Mouse (Mus musculus): ENCODE data around the gene Fgd1. TPM values are rescaled to one million over a fixed set of nuclear protein-coding genes. Genes with fewer than 3 reads are reported as not detected.

Fgd1 gene
- polyA plus RNA-seq, 1 experiment from 2014 or later: 17.0 TPM

GRCm38 (mm10) chrX:151116795-151117194 is 70.8 kb downstream of the Fgd1 start:
- H3K4me1 ChIP-seq: no peaks in the 10 kb centered on the region
- no peaks in the 10 kb centered on the region for H3K9me3 ChIP-seq (replicated peaks)
- H3K27me3 ChIP-seq (ENCODE audit: low read depth, poor library complexity, severe bottlenecking): peaks cover 36% of the 10 kb centered on the region; the same call in 1 of the 2 replicates
- no peak for DNase-seq (ENCODE audit: low spot score)
- 7% methylated on average over 7 of the region's 7 CpGs for WGBS
- H3K27ac ChIP-seq: no peak overlapping the region
- no peaks in the 10 kb centered on the region for H3K36me3 ChIP-seq
- H3K4me3 ChIP-seq: no peak overlapping the region

GRCm38 (mm10) chrX:151117432-151117831 is 71.5 kb downstream of the Fgd1 start:
- H3K9me3 ChIP-seq (replicated peaks): no peaks in the 10 kb centered on the region
- no peak overlapping the region for H3K4me3 ChIP-seq
- DNase-seq (ENCODE audit: low spot score): no peak
- WGBS: 15% methylated on average over 2 of the region's 2 CpGs
- peaks cover 35% of the 10 kb centered on the region; the same call in 1 of the 2 replicates for H3K27me3 ChIP-seq (ENCODE audit: low read depth, poor library complexity, severe bottlenecking)
- H3K27ac ChIP-seq: no peak overlapping the region
- H3K4me1 ChIP-seq: no peaks in the 10 kb centered on the region
- H3K36me3 ChIP-seq: no peaks in the 10 kb centered on the region

GRCm38 (mm10) chrX:151123933-151124332 is 78.0 kb downstream of the Fgd1 start:
- peaks cover 30% of the 10 kb centered on the region; the same call in 1 of the 2 replicates for H3K27me3 ChIP-seq (ENCODE audit: low read depth, poor library complexity, severe bottlenecking)
- WGBS: 75% methylated on average over 2 of the region's 2 CpGs
- no peaks in the 10 kb centered on the region for H3K4me1 ChIP-seq
- H3K9me3 ChIP-seq (replicated peaks): no peaks in the 10 kb centered on the region
- H3K27ac ChIP-seq: no peak overlapping the region
- no peak for DNase-seq (ENCODE audit: low spot score)
- H3K4me3 ChIP-seq: no peak overlapping the region
- no peaks in the 10 kb centered on the region for H3K36me3 ChIP-seq

- H3K27me3 ChIP-seq (ENCODE audit: low read depth, poor library complexity, severe bottlenecking): peaks cover 22% of the 10 kb centered on the region; the same call in 1 of the 2 replicates
- H3K4me1 ChIP-seq: no peaks in the 10 kb centered on the region
- 81% methylated on average over 3 of the region's 3 CpGs for WGBS
- H3K36me3 ChIP-seq: no peaks in the 10 kb centered on the region
- DNase-seq (ENCODE audit: low spot score): no peak
- no peaks in the 10 kb centered on the region for H3K9me3 ChIP-seq (replicated peaks)
- no peak overlapping the region for H3K4me3 ChIP-seq
- H3K27ac ChIP-seq: no peak overlapping the region
Measured at GRCm38 (mm10) chrX:151130493-151130892, 84.5 kb downstream of the Fgd1 start.

- WGBS: 21% methylated on average over 10 of the region's 10 CpGs
- Histone ChIP-seq H3K4me3 (no peak overlapping the region), H3K27ac (no peak overlapping the region), H3K4me1 (no peaks in the 10 kb centered on the region), H3K9me3 (replicated peaks) (no peaks in the 10 kb centered on the region), H3K27me3 (ENCODE audit: low read depth, poor library complexity, severe bottlenecking) (peaks cover 26% of the 10 kb centered on the region; the same call in 1 of the 2 replicates), H3K36me3 (no peaks in the 10 kb centered on the region)
- DNase-seq (ENCODE audit: low spot score): no peak
Measured at GRCm38 (mm10) chrX:151132785-151133184, 86.8 kb downstream of the Fgd1 start.

Other genes starting within 250 kb of the Fgd1 start
- 308 and 438 TPM in 2 replicates for gene Maged2, start 231.8 kb upstream of the Fgd1 start, polyA plus RNA-seq (2016; fragmentation: Nextera tagmentation; extraction: Ambion mirVana)
- gene Gnl3l, start 28.8 kb upstream of the Fgd1 start, polyA plus RNA-seq (2016; fragmentation: Nextera tagmentation; extraction: Ambion mirVana): 34.2 and 35.0 TPM in 2 replicates
- 59.1 and 68.9 TPM in 2 replicates for gene Tsr2, start 50.4 kb downstream of the Fgd1 start, polyA plus RNA-seq (2016; fragmentation: Nextera tagmentation; extraction: Ambion mirVana)
- 3.3 and 6.5 TPM in 2 replicates for gene Wnk3, start 151.9 kb downstream of the Fgd1 start, polyA plus RNA-seq (2016; fragmentation: Nextera tagmentation; extraction: Ambion mirVana)

Measured in limb, embryonic 10.5 days (tissue).